Mouse (Mus musculus): ENCODE results near the gene Zfp771.

GRCm38 (mm10) chr7:127278311-127278710 lies 34.2 kb downstream of the Zfp771 start:
- TF ChIP-seq CTCF (IDR thresholded peaks at IDR 0.05; ENCODE audit: extremely low read depth, insufficient read length, insufficient replicate concordance, low read depth, low read length) (peak; percentile 71; the same call in 1 of the 2 replicates), POLR2A (IDR thresholded peaks at IDR 0.05; ENCODE audit: low read depth, low read length) (no peak)

All from small intestine, adult 2 months (tissue).